Mouse (Mus musculus): ENCODE results near the gene Xxylt1. TPM values are rescaled to one million over a fixed set of nuclear protein-coding genes. Genes with fewer than 3 reads are reported as not detected.
A peak's percentile ranks its signal among the peaks of the same experiment; 100 is the strongest.

Gene Xxylt1
- total RNA-seq (2014; rRNA removed) (32.8 and 42.4 TPM in 2 replicates), polyA plus RNA-seq (2015; fragmentation: Nextera tagmentation; extraction: Ambion mirVana) (18.4 and 21.0 TPM in 2 replicates)

DNA sequence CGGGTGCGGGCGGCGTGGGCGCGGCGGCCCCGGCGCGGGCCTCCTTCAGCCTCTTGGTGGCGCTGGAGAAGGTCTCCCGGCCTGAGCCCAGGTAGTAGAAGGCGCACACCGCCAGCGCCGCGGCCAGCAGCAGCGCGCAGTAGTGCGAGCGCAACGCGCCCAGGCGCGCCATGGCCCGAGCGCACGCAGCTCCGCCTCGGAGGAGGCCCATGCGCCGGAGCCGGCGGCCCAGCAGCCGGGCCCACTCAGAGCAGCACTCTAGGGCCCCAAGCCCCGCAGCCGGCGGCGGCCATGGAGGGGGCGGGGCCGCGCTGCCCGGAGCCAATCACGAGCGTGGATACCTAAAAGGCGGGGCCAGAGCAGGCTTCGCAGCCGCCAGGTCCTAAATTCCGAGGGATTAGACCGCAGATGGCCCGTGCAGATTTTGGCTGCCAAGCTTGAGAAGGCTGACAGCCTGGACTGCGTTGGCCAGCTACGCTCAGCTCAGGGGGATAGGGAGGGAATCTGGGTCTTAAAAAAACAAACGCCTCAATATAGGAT is at the start of gene Xxylt1:
TSS of gene Xxylt1 (minus strand) at position 308 of the 540 bp plus-strand sequence.
- H3K4me3 ChIP-seq (ENCODE audit: low read length) = peak within 1 kb of the TSS; percentile 61
- no peaks in the 10 kb centered on the region for H3K27me3 ChIP-seq (ENCODE audit: insufficient read depth, low read length)
- peak within 1 kb of the TSS; percentile 72 for H3K9ac ChIP-seq (replicated peaks; ENCODE audit: low read length)
- H3K9me3 ChIP-seq (ENCODE audit: low read length) = no peaks in the 10 kb centered on the region
- peak; percentile 99 for ATAC-seq
- peak; percentile 98 for DNase-seq (ENCODE audit: low spot score)
- under 1% methylated on average over 54 of the region's 54 CpGs for WGBS
- peak within 1 kb of the TSS; percentile 90 for H3K27ac ChIP-seq
- H3K4me2 ChIP-seq (ENCODE audit: low read depth, low read length) = peak within 1 kb of the TSS; percentile 97
- TF ChIP-seq CTCF (IDR thresholded peaks at IDR 0.05; ENCODE audit: low read depth) = no peak
- H3K36me3 ChIP-seq (ENCODE audit: insufficient read depth, low read length) = no peaks in the 10 kb centered on the region
- H3K4me1 ChIP-seq (ENCODE audit: insufficient read depth, low read length) = 0 out of 2 replicates have a peak, but pooled peaks cover 4% of the 10 kb centered on the region

GRCm38 (mm10) chr16:31128116-31128515 is 46.9 kb upstream of the Xxylt1 start:
- no peak overlapping the region for H3K4me2 ChIP-seq (ENCODE audit: low read depth, low read length)
- ATAC-seq (no peak), DNase-seq (ENCODE audit: low spot score) (no peak)
- peaks cover 8% of the 10 kb centered on the region; the same call in 1 of the 2 replicates for H3K36me3 ChIP-seq (ENCODE audit: insufficient read depth, low read length)
- H3K4me3 ChIP-seq (ENCODE audit: low read length) = no peak overlapping the region
- H3K9ac ChIP-seq (replicated peaks; ENCODE audit: low read length) = no peak overlapping the region
- WGBS = 89% methylated on average over 5 of the region's 5 CpGs
- H3K9me3 ChIP-seq (ENCODE audit: low read length) = no peaks in the 10 kb centered on the region
- H3K27me3 ChIP-seq (ENCODE audit: insufficient read depth, low read length) = no peaks in the 10 kb centered on the region
- no peak overlapping the region for H3K27ac ChIP-seq
- no peaks in the 10 kb centered on the region for H3K4me1 ChIP-seq (ENCODE audit: insufficient read depth, low read length)
- no peak for TF ChIP-seq CTCF (IDR thresholded peaks at IDR 0.05; ENCODE audit: low read depth)

GRCm38 (mm10) chr16:31124991-31125390 is 43.8 kb upstream of the Xxylt1 start:
- H3K4me3 ChIP-seq (ENCODE audit: low read length) = no peak overlapping the region
- ATAC-seq (no peak), DNase-seq (ENCODE audit: low spot score) (no peak)
- peaks cover 8% of the 10 kb centered on the region; the same call in 1 of the 2 replicates for H3K36me3 ChIP-seq (ENCODE audit: insufficient read depth, low read length)
- no peak for TF ChIP-seq CTCF (IDR thresholded peaks at IDR 0.05; ENCODE audit: low read depth)
- H3K9me3 ChIP-seq (ENCODE audit: low read length) = no peaks in the 10 kb centered on the region
- no peaks in the 10 kb centered on the region for H3K27me3 ChIP-seq (ENCODE audit: insufficient read depth, low read length)
- H3K4me2 ChIP-seq (ENCODE audit: low read depth, low read length) = no peak overlapping the region
- no peak overlapping the region for H3K27ac ChIP-seq
- WGBS = 55% methylated on average over 5 of the region's 5 CpGs
- H3K4me1 ChIP-seq (ENCODE audit: insufficient read depth, low read length) = no peaks in the 10 kb centered on the region
- H3K9ac ChIP-seq (replicated peaks; ENCODE audit: low read length) = no peak overlapping the region

- WGBS = 96% methylated on average over 6 of the region's 6 CpGs
- no peak for ATAC-seq
Observed at GRCm38 (mm10) chr16:31121612-31122011, 40.4 kb upstream of the Xxylt1 start.

GRCm38 (mm10) chr16:31113596-31113995 is 32.4 kb upstream of the Xxylt1 start:
- ATAC-seq (no peak), DNase-seq (ENCODE audit: low spot score) (no peak)
- no peak for TF ChIP-seq CTCF (IDR thresholded peaks at IDR 0.05; ENCODE audit: low read depth)
- H3K9me3 ChIP-seq (ENCODE audit: low read length) = no peaks in the 10 kb centered on the region
- H3K27ac ChIP-seq = no peak overlapping the region
- H3K27me3 ChIP-seq (ENCODE audit: insufficient read depth, low read length) = no peaks in the 10 kb centered on the region
- H3K36me3 ChIP-seq (ENCODE audit: insufficient read depth, low read length) = peaks cover 21% of the 10 kb centered on the region; the same call in 1 of the 2 replicates
- no peak overlapping the region for H3K4me3 ChIP-seq (ENCODE audit: low read length)
- H3K9ac ChIP-seq (replicated peaks; ENCODE audit: low read length) = no peak overlapping the region
- no peaks in the 10 kb centered on the region for H3K4me1 ChIP-seq (ENCODE audit: insufficient read depth, low read length)
- H3K4me2 ChIP-seq (ENCODE audit: low read depth, low read length) = no peak overlapping the region

More at GRCm38 (mm10) chr16:31121612-31122011, 40.4 kb upstream of the Xxylt1 start:
- no peak for DNase-seq (ENCODE audit: low spot score)
- Histone ChIP-seq H3K4me2 (ENCODE audit: low read depth, low read length) (no peak overlapping the region), H3K4me3 (ENCODE audit: low read length) (no peak overlapping the region), H3K9me3 (ENCODE audit: low read length) (no peaks in the 10 kb centered on the region), H3K9ac (replicated peaks; ENCODE audit: low read length) (no peak overlapping the region), H3K27ac (no peak overlapping the region), H3K27me3 (ENCODE audit: insufficient read depth, low read length) (no peaks in the 10 kb centered on the region), H3K36me3 (ENCODE audit: insufficient read depth, low read length) (no peaks in the 10 kb centered on the region; the same call in 1 of the 2 replicates), H3K4me1 (ENCODE audit: insufficient read depth, low read length) (no peaks in the 10 kb centered on the region)
- TF ChIP-seq CTCF (IDR thresholded peaks at IDR 0.05; ENCODE audit: low read depth) = no peak

DNA sequence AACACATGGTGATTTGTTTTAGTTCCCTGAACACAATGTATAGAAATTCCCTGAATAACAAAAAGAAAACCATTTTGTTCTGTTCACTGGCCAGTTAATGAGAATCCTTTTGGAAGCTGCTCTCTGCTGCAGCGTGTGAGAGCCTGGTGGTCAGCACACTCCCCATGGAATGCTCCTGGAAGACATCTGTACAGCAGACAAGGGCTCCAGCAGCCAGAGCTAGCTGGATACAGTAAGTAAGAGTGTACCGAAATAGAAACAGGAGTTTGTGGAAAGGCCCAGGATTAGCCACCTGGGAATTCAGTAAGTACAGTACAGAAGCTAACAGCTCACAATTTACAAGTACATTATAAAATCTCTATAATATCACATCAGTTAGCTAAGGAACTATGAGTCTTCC is 20.1 kb upstream of the Xxylt1 start:
- ATAC-seq = no peak
- TF ChIP-seq CTCF (IDR thresholded peaks at IDR 0.05; ENCODE audit: low read depth) = no peak
- WGBS = 79% methylated on average over 2 of the region's 2 CpGs
- Histone ChIP-seq H3K4me1 (ENCODE audit: insufficient read depth, low read length) (no peaks in the 10 kb centered on the region), H3K27me3 (ENCODE audit: insufficient read depth, low read length) (no peaks in the 10 kb centered on the region), H3K9ac (replicated peaks; ENCODE audit: low read length) (no peak overlapping the region), H3K36me3 (ENCODE audit: insufficient read depth, low read length) (peaks cover 26% of the 10 kb centered on the region), H3K9me3 (ENCODE audit: low read length) (no peaks in the 10 kb centered on the region), H3K27ac (no peak overlapping the region), H3K4me3 (ENCODE audit: low read length) (no peak overlapping the region), H3K4me2 (ENCODE audit: low read depth, low read length) (no peak overlapping the region)
- no peak for DNase-seq (ENCODE audit: low spot score)

- Histone ChIP-seq H3K9me3 (ENCODE audit: low read length) (no peaks in the 10 kb centered on the region), H3K27ac (no peak overlapping the region), H3K9ac (replicated peaks; ENCODE audit: low read length) (no peak overlapping the region), H3K4me3 (ENCODE audit: low read length) (no peak overlapping the region), H3K4me2 (ENCODE audit: low read depth, low read length) (no peak overlapping the region), H3K27me3 (ENCODE audit: insufficient read depth, low read length) (no peaks in the 10 kb centered on the region), H3K4me1 (ENCODE audit: insufficient read depth, low read length) (no peaks in the 10 kb centered on the region), H3K36me3 (ENCODE audit: insufficient read depth, low read length) (peaks cover 26% of the 10 kb centered on the region)
- ATAC-seq (no peak), DNase-seq (ENCODE audit: low spot score) (no peak)
- 82% methylated on average over 1 of the region's 1 CpGs for WGBS
- no peak for TF ChIP-seq CTCF (IDR thresholded peaks at IDR 0.05; ENCODE audit: low read depth)
Observed at GRCm38 (mm10) chr16:31099906-31100305, 18.7 kb upstream of the Xxylt1 start.
